Mouse (Mus musculus): ENCODE data around the gene Fam19a5. TPM values are rescaled to one million over a fixed set of nuclear protein-coding genes. Genes with fewer than 3 reads are reported as not detected.
A peak's percentile ranks its signal among the peaks of the same experiment; 100 is the strongest.

Fam19a5 gene
- 5.4 and 5.9 TPM in 2 replicates for polyA plus RNA-seq (2015; fragmentation: Nextera tagmentation; extraction: Ambion mirVana)

GRCm38 (mm10) chr15:87543599-87544338 lies at the start of gene Fam19a5:
Fam19a5 (plus strand) TSS chr15:87544299.
- Histone ChIP-seq H3K9me3 (replicated peaks; ENCODE audit: low read length) (no peaks in the 10 kb centered on the region), H3K27ac (no peak within 1 kb of the TSS), H3K4me2 (ENCODE audit: low read length) (peak within 1 kb of the TSS; percentile 83), H3K27me3 (ENCODE audit: insufficient read depth, low read length) (peaks cover 52% of the 10 kb centered on the region), H3K36me3 (ENCODE audit: insufficient read depth, low read length) (no peaks in the 10 kb centered on the region), H3K9ac (ENCODE audit: low read depth, low read length) (peak within 1 kb of the TSS; percentile 51), H3K4me1 (replicated peaks; ENCODE audit: insufficient read depth, low read length) (no peaks in the 10 kb centered on the region; the same call in 1 of the 2 replicates), H3K4me3 (replicated peaks; ENCODE audit: low read depth, low read length) (peak within 1 kb of the TSS; percentile 41)
- WGBS = 2% methylated on average over 56 of the region's 67 CpGs
- DNase-seq (ENCODE audit: low spot score) (peak; percentile 53), ATAC-seq (replicated peaks; ENCODE audit: low FRiP score, low read depth) (peak; percentile 44; the same call in 1 of the 2 replicates)
- peak; percentile 36; the same call in 1 of the 2 replicates for TF ChIP-seq CTCF (IDR thresholded peaks at IDR 0.05; ENCODE audit: low read depth)

GRCm38 (mm10) chr15:87501737-87502136 lies 42.4 kb upstream of the Fam19a5 start:
- ATAC-seq (replicated peaks; ENCODE audit: low FRiP score, low read depth) (no peak), DNase-seq (ENCODE audit: low spot score) (no peak)
- 61% methylated on average over 3 of the region's 3 CpGs for WGBS
- Histone ChIP-seq H3K9me3 (replicated peaks; ENCODE audit: low read length) (no peaks in the 10 kb centered on the region), H3K9ac (ENCODE audit: low read depth, low read length) (no peak overlapping the region), H3K27ac (no peak overlapping the region), H3K4me2 (ENCODE audit: low read length) (no peak overlapping the region), H3K4me3 (replicated peaks; ENCODE audit: low read depth, low read length) (no peak overlapping the region), H3K36me3 (ENCODE audit: insufficient read depth, low read length) (no peaks in the 10 kb centered on the region), H3K4me1 (replicated peaks; ENCODE audit: insufficient read depth, low read length) (no peaks in the 10 kb centered on the region), H3K27me3 (ENCODE audit: insufficient read depth, low read length) (no peaks in the 10 kb centered on the region)
- no peak for TF ChIP-seq CTCF (IDR thresholded peaks at IDR 0.05; ENCODE audit: low read depth)

- Histone ChIP-seq H3K36me3 (ENCODE audit: insufficient read depth, low read length) (no peaks in the 10 kb centered on the region), H3K27ac (no peak overlapping the region), H3K9ac (ENCODE audit: low read depth, low read length) (no peak overlapping the region), H3K27me3 (ENCODE audit: insufficient read depth, low read length) (no peaks in the 10 kb centered on the region), H3K4me3 (replicated peaks; ENCODE audit: low read depth, low read length) (no peak overlapping the region), H3K4me2 (ENCODE audit: low read length) (no peak overlapping the region), H3K9me3 (replicated peaks; ENCODE audit: low read length) (no peaks in the 10 kb centered on the region), H3K4me1 (replicated peaks; ENCODE audit: insufficient read depth, low read length) (no peaks in the 10 kb centered on the region)
- no peak for ATAC-seq (replicated peaks; ENCODE audit: low FRiP score, low read depth)
- no peak for DNase-seq (ENCODE audit: low spot score)
- no peak for TF ChIP-seq CTCF (IDR thresholded peaks at IDR 0.05; ENCODE audit: low read depth)
- WGBS = 72% methylated on average over 3 of the region's 3 CpGs
Observed at GRCm38 (mm10) chr15:87507349-87507748, 36.8 kb upstream of the Fam19a5 start.

GRCm38 (mm10) chr15:87510886-87511285 lies 33.2 kb upstream of the Fam19a5 start:
- Histone ChIP-seq H3K9me3 (replicated peaks; ENCODE audit: low read length) (no peaks in the 10 kb centered on the region), H3K4me1 (replicated peaks; ENCODE audit: insufficient read depth, low read length) (no peaks in the 10 kb centered on the region), H3K4me3 (replicated peaks; ENCODE audit: low read depth, low read length) (no peak overlapping the region), H3K27ac (no peak overlapping the region), H3K36me3 (ENCODE audit: insufficient read depth, low read length) (no peaks in the 10 kb centered on the region), H3K9ac (ENCODE audit: low read depth, low read length) (no peak overlapping the region), H3K4me2 (ENCODE audit: low read length) (no peak overlapping the region), H3K27me3 (ENCODE audit: insufficient read depth, low read length) (no peaks in the 10 kb centered on the region)
- ATAC-seq (replicated peaks; ENCODE audit: low FRiP score, low read depth) = no peak
- WGBS = 95% methylated on average over 4 of the region's 4 CpGs
- TF ChIP-seq CTCF (IDR thresholded peaks at IDR 0.05; ENCODE audit: low read depth) = no peak
- DNase-seq (ENCODE audit: low spot score) = no peak

- no peak overlapping the region for H3K27ac ChIP-seq
- H3K4me2 ChIP-seq (ENCODE audit: low read length) = no peak overlapping the region
- H3K36me3 ChIP-seq (ENCODE audit: insufficient read depth, low read length) = no peaks in the 10 kb centered on the region
- DNase-seq (ENCODE audit: low spot score) (no peak), ATAC-seq (replicated peaks; ENCODE audit: low FRiP score, low read depth) (no peak)
- no peak overlapping the region for H3K4me3 ChIP-seq (replicated peaks; ENCODE audit: low read depth, low read length)
- H3K9me3 ChIP-seq (replicated peaks; ENCODE audit: low read length) = no peaks in the 10 kb centered on the region
- H3K27me3 ChIP-seq (ENCODE audit: insufficient read depth, low read length) = no peaks in the 10 kb centered on the region
- no peaks in the 10 kb centered on the region for H3K4me1 ChIP-seq (replicated peaks; ENCODE audit: insufficient read depth, low read length)
- no peak overlapping the region for H3K9ac ChIP-seq (ENCODE audit: low read depth, low read length)
- no peak for TF ChIP-seq CTCF (IDR thresholded peaks at IDR 0.05; ENCODE audit: low read depth)
Observed at GRCm38 (mm10) chr15:87518161-87518560, 25.9 kb upstream of the Fam19a5 start.

- no peak for TF ChIP-seq CTCF (IDR thresholded peaks at IDR 0.05; ENCODE audit: low read depth)
- DNase-seq (ENCODE audit: low spot score) (no peak), ATAC-seq (replicated peaks; ENCODE audit: low FRiP score, low read depth) (no peak)
- Histone ChIP-seq H3K4me3 (replicated peaks; ENCODE audit: low read depth, low read length) (no peak overlapping the region), H3K4me1 (replicated peaks; ENCODE audit: insufficient read depth, low read length) (no peaks in the 10 kb centered on the region), H3K36me3 (ENCODE audit: insufficient read depth, low read length) (no peaks in the 10 kb centered on the region), H3K9me3 (replicated peaks; ENCODE audit: low read length) (no peaks in the 10 kb centered on the region), H3K27ac (no peak overlapping the region), H3K9ac (ENCODE audit: low read depth, low read length) (no peak overlapping the region), H3K27me3 (ENCODE audit: insufficient read depth, low read length) (no peaks in the 10 kb centered on the region), H3K4me2 (ENCODE audit: low read length) (no peak overlapping the region)
- 75% methylated on average over 4 of the region's 4 CpGs for WGBS
Observed at GRCm38 (mm10) chr15:87529271-87529670, 14.8 kb upstream of the Fam19a5 start.

Data from kidney, postnatal 0 days (tissue).